Mouse (Mus musculus) bone marrow, adult 2 months (tissue): Measurements from ENCODE around the gene Nek6. TPM values are rescaled to one million over a fixed set of nuclear protein-coding genes. Genes with fewer than 3 reads are reported as not detected.

Experiments used
- H3K27ac ChIP-seq: fragments of 200-500 bp; 2 replicates; pipeline ENCODE4 v1.5.1; 2012; ENCODE audit warnings: low read depth, mild to moderate bottlenecking, control low read depth, inconsistent platforms, low read length; ENCODE audit not compliant: control insufficient read depth, poor library complexity, insufficient read depth
- H3K4me1 ChIP-seq: fragments of 200-500 bp; 2 replicates; pipeline ENCODE4 v1.6.1; 2011; ENCODE audit warnings: low read length; ENCODE audit not compliant: control insufficient read depth, insufficient read depth
- H3K4me3 ChIP-seq: fragments of 200-500 bp; replicated peaks from 2 replicates; pipeline ENCODE3; 2011; ENCODE audit warnings: mild to moderate bottlenecking, low read depth, low read length, control low read depth; ENCODE audit not compliant: control insufficient read depth
- CTCF ChIP-seq: fragments of 200-500 bp; IDR thresholded peaks from 2 replicates; pipeline ENCODE4 v1.5.1; 2011; ENCODE audit warnings: low read length, control low read depth; ENCODE audit not compliant: control insufficient read depth, insufficient read depth
- POLR2A ChIP-seq: fragments of 200-500 bp; IDR thresholded peaks from 2 replicates; pipeline ENCODE4 v1.6.1; 2011; ENCODE audit warnings: low read depth, mild to moderate bottlenecking, control low read depth, low read length, borderline replicate concordance; ENCODE audit not compliant: control insufficient read depth
- WGBS: fragments of 180-500 bp; shearing (Covaris S2); methylation state at CpG from one replicate; pipeline ENCODE4 v1.1.7; 2018; 5-methylcytosine and 5-hydroxymethylcytosine counted together
- polyA plus RNA-seq: library from polyadenylated mRNA; stranded (reverse); fragments of >200 nt; gene quantifications from 2 replicates; pipeline ENCODE4 v1.2.4, GENCODE M21; 2011; ENCODE audit warnings: low replicate concordance; ENCODE audit not compliant: missing spikeins, insufficient read depth, insufficient read length

Gene Nek6
- polyA plus RNA-seq, result 1.7 and 6.0 TPM in 2 replicates

DNA sequence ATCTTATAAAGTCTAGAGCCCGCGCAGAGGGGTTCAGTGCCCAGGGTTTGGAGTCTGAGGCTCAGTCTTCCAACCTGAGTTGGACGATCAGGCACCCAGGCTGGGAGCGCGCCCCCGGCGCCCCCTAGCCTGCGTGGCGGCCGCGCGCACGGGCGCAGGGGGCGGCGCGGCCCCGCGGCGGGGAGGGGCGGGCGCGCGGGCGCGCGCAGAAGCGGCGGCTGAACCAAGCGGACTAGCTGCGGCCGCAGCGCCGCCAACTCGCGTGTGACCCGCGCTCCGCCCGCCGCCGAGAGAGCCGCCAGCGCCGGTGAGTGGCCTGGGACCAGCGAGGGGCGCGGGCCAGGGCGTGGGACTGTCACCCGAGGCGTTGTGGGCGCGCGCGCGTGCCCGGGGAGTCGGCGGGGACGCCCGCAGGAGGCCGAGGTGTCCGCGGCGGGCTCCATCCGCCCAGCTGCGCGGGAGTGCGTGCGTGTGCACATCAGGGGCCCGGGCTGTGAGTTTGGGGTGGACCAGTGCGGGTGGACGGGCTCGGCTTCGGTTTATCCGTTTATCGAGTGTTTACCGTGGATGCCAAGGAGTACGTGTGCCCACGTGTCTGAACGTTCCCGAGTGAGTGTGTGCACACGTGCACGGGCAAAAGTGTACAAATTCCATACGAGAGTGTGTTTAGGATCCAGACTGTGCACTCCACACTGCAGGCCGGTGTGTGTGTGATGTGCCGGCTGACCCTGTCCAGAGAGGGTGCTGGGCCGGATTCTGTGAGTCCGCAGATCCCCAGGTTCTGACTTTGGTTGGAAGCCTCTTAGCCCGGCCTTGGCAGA lies at the start of gene Nek6:
Gene Nek6, plus strand, starts transcription at position 157 of the 821 bp plus-strand sequence.
- peak within 1 kb of the TSS; percentile 35; the same call in 1 of the 2 replicates for H3K27ac ChIP-seq

GRCm38 (mm10) chr2:38462323-38462722 lies 49.1 kb upstream of the Nek6 start:
- WGBS, result 72% methylated on average over 3 of the region's 3 CpGs
- Histone ChIP-seq H3K4me3 (no peak overlapping the region), H3K27ac (no peak overlapping the region), H3K4me1 (no peaks in the 10 kb centered on the region)
- no peak for TF ChIP-seq CTCF

More for the DNA sequence above, at the start of gene Nek6:
- Histone ChIP-seq H3K4me3 (peak within 1 kb of the TSS; percentile 51), H3K4me1 (peaks cover 1% of the 10 kb centered on the region; the same call in 1 of the 2 replicates)
- TF ChIP-seq CTCF (no peak), POLR2A (no peak)
- 1% methylated on average over 90 of the region's 90 CpGs for WGBS

- Histone ChIP-seq H3K27ac (no peak overlapping the region), H3K4me3 (no peak overlapping the region), H3K4me1 (peaks cover 3% of the 10 kb centered on the region; the same call in 1 of the 2 replicates)
- 77% methylated on average over 4 of the region's 4 CpGs for WGBS
- TF ChIP-seq CTCF (no peak), POLR2A (no peak)
Measured at GRCm38 (mm10) chr2:38468845-38469244, 42.6 kb upstream of the Nek6 start.

GRCm38 (mm10) chr2:38471745-38472144 lies 39.7 kb upstream of the Nek6 start:
- WGBS, result 12% methylated on average over 5 of the region's 5 CpGs
- Histone ChIP-seq H3K4me3 (no peak overlapping the region), H3K27ac (no peak overlapping the region), H3K4me1 (peaks cover 3% of the 10 kb centered on the region; the same call in 1 of the 2 replicates)
- TF ChIP-seq POLR2A, result no peak
- no peak for TF ChIP-seq CTCF

GRCm38 (mm10) chr2:38472829-38473228 lies 38.6 kb upstream of the Nek6 start:
- peaks cover 3% of the 10 kb centered on the region; the same call in 1 of the 2 replicates for H3K4me1 ChIP-seq
- H3K4me3 ChIP-seq, result no peak overlapping the region
- TF ChIP-seq POLR2A (no peak), CTCF (no peak)
- no peak overlapping the region for H3K27ac ChIP-seq

GRCm38 (mm10) chr2:38476871-38477496 lies 34.5 kb upstream of the Nek6 start:
- Histone ChIP-seq H3K27ac (no peak overlapping the region), H3K4me3 (no peak overlapping the region), H3K4me1 (peaks cover 7% of the 10 kb centered on the region; the same call in 1 of the 2 replicates)
- WGBS, result 88% methylated on average over 9 of the region's 9 CpGs
- TF ChIP-seq CTCF, result no peak

DNA sequence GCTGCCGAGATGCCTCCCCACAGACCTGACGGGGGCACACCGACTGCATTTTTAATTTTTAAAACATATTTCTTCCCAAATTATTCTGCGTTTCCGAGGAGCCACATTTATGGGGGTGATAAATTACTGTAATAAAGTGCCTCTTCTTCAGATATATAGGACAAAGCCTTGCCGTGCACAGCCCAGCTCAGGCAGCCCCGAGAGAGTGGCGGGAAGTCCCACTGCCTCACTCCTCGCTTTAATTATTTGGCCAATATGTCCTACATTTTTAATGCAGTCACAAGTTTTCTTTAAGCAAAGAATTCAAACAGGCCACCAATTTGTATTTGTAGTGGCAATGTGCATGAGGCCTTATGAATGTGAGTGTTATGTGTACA lies 34.0 kb upstream of the Nek6 start:
- no peak for TF ChIP-seq POLR2A
- H3K27ac ChIP-seq, result no peak overlapping the region
- no peak overlapping the region for H3K4me3 ChIP-seq
- WGBS, result 86% methylated on average over 9 of the region's 9 CpGs
- peaks cover 6% of the 10 kb centered on the region; the same call in 1 of the 2 replicates for H3K4me1 ChIP-seq

GRCm38 (mm10) chr2:38478683-38479082 lies 32.8 kb upstream of the Nek6 start:
- H3K4me1 ChIP-seq, result peaks cover 6% of the 10 kb centered on the region; the same call in 1 of the 2 replicates
- H3K4me3 ChIP-seq, result no peak overlapping the region
- WGBS, result 47% methylated on average over 4 of the region's 4 CpGs
- no peak for TF ChIP-seq POLR2A
- no peak for TF ChIP-seq CTCF
- H3K27ac ChIP-seq, result no peak overlapping the region
